Mouse (Mus musculus) MEL (cell line): ENCODE results near the gene Olfr643. TPM values are rescaled to one million over a fixed set of nuclear protein-coding genes. Genes with fewer than 3 reads are reported as not detected.

Experiments
- DNase-seq: peaks from one replicate; pipeline ENCODE4 v3.0.0; 2011; ENCODE audit warnings: low read depth, low spot score
- H3K27ac ChIP-seq: 2 replicates; pipeline ENCODE4 v1.5.1; 2012; ENCODE audit warnings: low read depth, mild to moderate bottlenecking, control low read depth, low read length, moderate library complexity; ENCODE audit not compliant: control insufficient read depth
- H3K27me3 ChIP-seq, 2 experiments: fragments of 150-350 bp in 1 of 2; sonication (generic) in 1 of 2; 2 replicates each; pipeline ENCODE4 v1.6.1; 2012; ENCODE audit warnings: low read length in 2 of 2, mild to moderate bottlenecking in 2 of 2, improper control_type of control experiment in 1 of 2, moderate library complexity in 1 of 2; ENCODE audit not compliant: insufficient read depth in 2 of 2, control insufficient read depth in 1 of 2
- H3K36me3 ChIP-seq, 2 experiments: 2 replicates each; pipeline ENCODE4 v1.6.1; 2012 to 2014; ENCODE audit warnings: low read length in 2 of 2, improper control_type of control experiment in 1 of 2, inconsistent platforms in 1 of 2, mild to moderate bottlenecking in 1 of 2; ENCODE audit not compliant: insufficient read depth in 2 of 2, control insufficient read depth in 1 of 2
- H3K4me1 ChIP-seq, 2 experiments: fragments of 150-350 bp in 1 of 2; sonication (generic) in 1 of 2; 2 replicates each; pipeline ENCODE4 v1.6.1; 2012; ENCODE audit warnings: low read length in 2 of 2, improper control_type of control experiment in 1 of 2, mild to moderate bottlenecking in 1 of 2; ENCODE audit not compliant: insufficient read depth in 2 of 2, control insufficient read depth in 1 of 2
- H3K4me3 ChIP-seq, 2 experiments: fragments of 150-350 bp in 1 of 2; sonication (generic) in 1 of 2; 2 replicates each; pipeline ENCODE4 v1.5.1; 2012; ENCODE audit warnings: low read depth in 2 of 2, low read length in 2 of 2, mild to moderate bottlenecking in 2 of 2, moderate library complexity in 2 of 2, control low read depth in 1 of 2, improper control_type of control experiment in 1 of 2; ENCODE audit not compliant: control insufficient read depth in 1 of 2, insufficient read depth in 1 of 2
- H3K79me2 ChIP-seq: 2 replicates; pipeline ENCODE4 v1.6.1; 2012; ENCODE audit warnings: mild to moderate bottlenecking, low read length, moderate library complexity; ENCODE audit not compliant: control insufficient read depth, poor library complexity, insufficient read depth
- H3K9ac ChIP-seq: 2 replicates; pipeline ENCODE4 v1.6.1; 2012; ENCODE audit warnings: low read depth, mild to moderate bottlenecking, control low read depth, low read length, moderate library complexity; ENCODE audit not compliant: control insufficient read depth, poor library complexity, severe bottlenecking
- H3K9me3 ChIP-seq: fragments of 150-350 bp; sonication (generic); replicated peaks from 2 replicates; pipeline ENCODE4 v1.6.1; 2012; ENCODE audit warnings: mild to moderate bottlenecking, low read length, improper control_type of control experiment, moderate library complexity; ENCODE audit not compliant: insufficient read depth
- BHLHE40 ChIP-seq: IDR thresholded peaks from 2 replicates; pipeline ENCODE4 v1.6.1; 2012; ENCODE audit warnings: low read depth, mild to moderate bottlenecking, inconsistent platforms, low read length, improper control_type of control experiment, borderline replicate concordance
- CTCF ChIP-seq, 3 experiments: IDR thresholded peaks in 2 of 3; conservative IDR thresholded peaks in 1 of 3; 2 replicates each; pipeline ENCODE4 v1.5.1; 2011 to 2012; ENCODE audit warnings: low read length in 3 of 3, low read depth in 2 of 3, mild to moderate bottlenecking in 2 of 3, improper control_type of control experiment in 1 of 3, inconsistent platforms in 1 of 3, mixed read lengths in 1 of 3, moderate library complexity in 1 of 3; ENCODE audit not compliant: control insufficient read depth in 1 of 3, insufficient read depth in 1 of 3, poor library complexity in 1 of 3, severe bottlenecking in 1 of 3
- KAT2A ChIP-seq: conservative IDR thresholded peaks from 2 replicates; pipeline ENCODE4 v1.6.1; 2012; ENCODE audit warnings: low read depth, low read length, improper control_type of control experiment, inconsistent platforms
- MAFK ChIP-seq: IDR thresholded peaks from 2 replicates; pipeline ENCODE4 v1.6.1; 2011; ENCODE audit warnings: low read depth, mild to moderate bottlenecking, low read length, improper control_type of control experiment, borderline replicate concordance
- MAX ChIP-seq: IDR thresholded peaks from 2 replicates; pipeline ENCODE4 v1.6.1; 2011; ENCODE audit warnings: low read length, improper control_type of control experiment
- MYB ChIP-seq: IDR thresholded peaks from 2 replicates; pipeline ENCODE4 v1.6.1; 2011; ENCODE audit warnings: mild to moderate bottlenecking, low read depth, low read length, improper control_type of control experiment
- POLR2AphosphoS5 ChIP-seq: IDR thresholded peaks from 2 replicates; pipeline ENCODE4 v1.6.1; 2012; ENCODE audit warnings: low read depth, borderline replicate concordance, mild to moderate bottlenecking, inconsistent platforms, low read length, moderate library complexity, mixed read lengths
- RAD21 ChIP-seq: IDR thresholded peaks from 2 replicates; pipeline ENCODE4 v1.6.1; 2011; ENCODE audit warnings: mild to moderate bottlenecking, low read depth, low read length, improper control_type of control experiment
- SMC3 ChIP-seq: IDR thresholded peaks from 2 replicates; pipeline ENCODE4 v1.6.1; 2011; ENCODE audit warnings: low read depth, low read length, improper control_type of control experiment
- UBTF ChIP-seq: IDR thresholded peaks from 2 replicates; pipeline ENCODE4 v1.6.1; 2012; ENCODE audit warnings: low read depth, mild to moderate bottlenecking, inconsistent platforms, low read length, improper control_type of control experiment, moderate library complexity, borderline replicate concordance; ENCODE audit not compliant: insufficient read depth
- USF1 ChIP-seq: IDR thresholded peaks from 2 replicates; pipeline ENCODE4 v1.6.1; 2014; ENCODE audit warnings: low read depth, mild to moderate bottlenecking, inconsistent platforms, low read length, improper control_type of control experiment, moderate library complexity
- USF2 ChIP-seq, 2 experiments: IDR thresholded peaks; 2 replicates each; pipeline ENCODE4 v1.6.1; 2011 to 2012; ENCODE audit warnings: improper control_type of control experiment in 2 of 2, low read length in 2 of 2, borderline replicate concordance in 1 of 2, inconsistent platforms in 1 of 2, low read depth in 1 of 2, mild to moderate bottlenecking in 1 of 2; ENCODE audit not compliant: insufficient read depth in 1 of 2
- ZC3H11A ChIP-seq: IDR thresholded peaks from 2 replicates; pipeline ENCODE4 v1.6.1; 2012; ENCODE audit warnings: low read depth, mild to moderate bottlenecking, inconsistent platforms, low read length, improper control_type of control experiment
- polyA plus RNA-seq, 2 experiments: library from polyadenylated mRNA; stranded (reverse) in 1 of 2; unstranded in 1 of 2; fragments of >175 nt in 1 of 2; fragments of >200 nt in 1 of 2; gene quantifications; 2 replicates each; pipeline versions ENCODE4 v1.2.1 to v1.2.4; 2012; ENCODE audit warnings: low replicate concordance in 2 of 2, low read depth in 1 of 2; ENCODE audit not compliant: insufficient read length in 2 of 2, insufficient read depth in 1 of 2, missing spikeins in 1 of 2
- total RNA-seq: library from RNA; depleted of rRNA; stranded (reverse); fragments of 300-350 nt; gene quantifications from 2 replicates; pipeline ENCODE4 v1.2.3, GENCODE M21; 2012

The Olfr643 gene
- total and polyA plus RNA-seq, 3 experiments, result not detected

- Histone ChIP-seq H3K27me3 (no peaks in the 10 kb centered on the region), H3K9me3 (no peaks in the 10 kb centered on the region), H3K27ac (no peak overlapping the region), H3K36me3 (no peaks in the 10 kb centered on the region), H3K79me2 (no peaks in the 10 kb centered on the region), H3K4me1 (peaks cover 0 to 6% of the 10 kb centered on the region in 2 experiments; a peak in 1 of 4 replicates), H3K9ac (no peak overlapping the region), H3K4me3 (no peak overlapping the region)
- peak; percentile 3 for DNase-seq
- TF ChIP-seq USF2 (IDR thresholded peaks at IDR 0.05; ENCODE audit: borderline replicate concordance in 1 of 2, insufficient read depth in 1 of 2, low read depth in 1 of 2, low read length in 2 of 2), result no peak
- TF ChIP-seq CTCF (IDR thresholded peaks at IDR 0.05 in 2 of 3, conservative IDR thresholded peaks at IDR 0.05 in 1 of 3; ENCODE audit: control insufficient read depth in 1 of 3, insufficient read depth in 1 of 3, low read depth in 2 of 3, low read length in 3 of 3, poor library complexity in 1 of 3, severe bottlenecking in 1 of 3), result peak in 1 of 3 experiments; percentile 3; a peak in 2 of 6 replicates
- peak; percentile 14 for TF ChIP-seq RAD21
Measured at GRCm38 (mm10) chr7:104167105-104167504, 29.9 kb upstream of the Olfr643 start.

- Histone ChIP-seq H3K27me3 (no peaks in the 10 kb centered on the region), H3K9ac (no peak within 1 kb of the TSS), H3K79me2 (no peaks in the 10 kb centered on the region), H3K4me3 (no peak within 1 kb of the TSS), H3K36me3 (no peaks in the 10 kb centered on the region), H3K27ac (no peak within 1 kb of the TSS), H3K9me3 (no peaks in the 10 kb centered on the region), H3K4me1 (no peaks in the 10 kb centered on the region)
- DNase-seq, result no peak
- TF ChIP-seq POLR2AphosphoS5, result no peak
- TF ChIP-seq MYB, result no peak
- no peak for TF ChIP-seq USF1
- TF ChIP-seq BHLHE40, result no peak
- no peak for TF ChIP-seq SMC3
- no peak for TF ChIP-seq USF2 (IDR thresholded peaks at IDR 0.05; ENCODE audit: borderline replicate concordance in 1 of 2, insufficient read depth in 1 of 2, low read depth in 1 of 2, low read length in 2 of 2)
- TF ChIP-seq MAFK, result no peak
- no peak for TF ChIP-seq MAX
- no peak for TF ChIP-seq ZC3H11A
Measured at GRCm38 (mm10) chr7:104150456-104150855, 13.3 kb upstream of the Olfr643 start, which contains the start of gene Ubqlnl. TSS of gene Ubqlnl (minus strand) at chr7:104150556.

- Histone ChIP-seq H3K27ac (no peak within 1 kb of the TSS), H3K9me3 (no peaks in the 10 kb centered on the region), H3K79me2 (no peaks in the 10 kb centered on the region), H3K36me3 (no peaks in the 10 kb centered on the region), H3K9ac (no peak within 1 kb of the TSS), H3K4me3 (no peak within 1 kb of the TSS), H3K27me3 (no peaks in the 10 kb centered on the region), H3K4me1 (no peaks in the 10 kb centered on the region)
- no peak for DNase-seq
- TF ChIP-seq KAT2A (no peak), UBTF (no peak), BHLHE40 (no peak)
Measured at GRCm38 (mm10) chr7:104143179-104143578, 6.0 kb upstream of the Olfr643 start, which contains the start of gene Ubqln3. TSS of gene Ubqln3 (minus strand) at chr7:104143279.
